Mouse (Mus musculus): ENCODE measurements around the gene Ank3. TPM values are rescaled to one million over a fixed set of nuclear protein-coding genes. Genes with fewer than 3 reads are reported as not detected.

Gene Ank3
- polyA plus RNA-seq, 1 experiment from 2014 or later, result 136 TPM

DNA sequence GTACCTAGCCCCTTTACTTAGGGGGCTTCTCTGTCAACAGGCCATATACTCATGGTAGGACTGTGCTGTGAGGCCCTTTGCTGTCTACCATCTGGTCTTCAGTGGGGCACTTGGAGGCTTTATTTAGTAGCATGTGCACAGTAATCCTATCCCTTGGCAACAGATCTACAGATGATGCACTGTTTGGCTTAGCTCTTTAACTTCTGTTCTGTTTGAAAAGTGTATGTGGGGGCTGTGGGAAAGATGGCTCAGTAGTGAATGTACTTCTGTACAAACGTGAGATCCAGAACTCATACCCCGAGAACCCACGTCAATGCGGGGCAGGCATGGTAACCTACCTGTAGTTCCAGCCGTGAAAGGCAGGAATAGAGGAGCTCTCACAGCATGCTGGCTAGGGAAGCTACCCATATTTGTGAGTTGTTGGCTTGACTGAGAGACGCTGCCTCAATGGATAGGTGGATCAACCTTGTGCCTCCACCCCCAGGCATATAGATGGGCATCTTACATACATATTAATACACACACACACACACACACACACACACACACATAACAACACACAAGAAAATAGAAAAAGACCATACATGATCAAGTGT lies 86.7 kb downstream of the Ank3 start:
- no peaks in the 10 kb centered on the region for H3K4me1 ChIP-seq (replicated peaks; ENCODE audit: control insufficient read depth, insufficient read depth, low read length)
- H3K36me3 ChIP-seq (replicated peaks; ENCODE audit: control insufficient read depth, insufficient read depth), result no peaks in the 10 kb centered on the region
- H3K4me3 ChIP-seq (replicated peaks; ENCODE audit: low read length), result no peak overlapping the region
- ATAC-seq (ENCODE audit: low FRiP score) (no peak), DNase-seq (ENCODE audit: low spot score) (no peak)
- H3K27ac ChIP-seq, result no peak overlapping the region
- no peak overlapping the region for H3K9ac ChIP-seq
- no peaks in the 10 kb centered on the region for H3K9me3 ChIP-seq (ENCODE audit: control insufficient read depth, low read length)
- 93% methylated on average over 6 of the region's 6 CpGs for WGBS
- H3K27me3 ChIP-seq (ENCODE audit: control insufficient read depth, insufficient read depth, low read length), result no peaks in the 10 kb centered on the region
- no peak overlapping the region for H3K4me2 ChIP-seq (replicated peaks)

GRCm38 (mm10) chr10:69490182-69490581 lies 91.6 kb downstream of the Ank3 start:
- 83% methylated on average over 5 of the region's 5 CpGs for WGBS
- Histone ChIP-seq H3K9me3 (ENCODE audit: control insufficient read depth, low read length) (no peaks in the 10 kb centered on the region), H3K27me3 (ENCODE audit: control insufficient read depth, insufficient read depth, low read length) (no peaks in the 10 kb centered on the region), H3K27ac (no peak overlapping the region), H3K9ac (no peak overlapping the region), H3K4me1 (replicated peaks; ENCODE audit: control insufficient read depth, insufficient read depth, low read length) (no peaks in the 10 kb centered on the region), H3K36me3 (replicated peaks; ENCODE audit: control insufficient read depth, insufficient read depth) (no peaks in the 10 kb centered on the region), H3K4me2 (replicated peaks) (no peak overlapping the region), H3K4me3 (replicated peaks; ENCODE audit: low read length) (no peak overlapping the region)
- ATAC-seq (ENCODE audit: low FRiP score) (no peak), DNase-seq (ENCODE audit: low spot score) (no peak)

- ATAC-seq (ENCODE audit: low FRiP score), result no peak
- Histone ChIP-seq H3K4me2 (replicated peaks) (no peak overlapping the region), H3K27me3 (ENCODE audit: control insufficient read depth, insufficient read depth, low read length) (no peaks in the 10 kb centered on the region), H3K36me3 (replicated peaks; ENCODE audit: control insufficient read depth, insufficient read depth) (no peaks in the 10 kb centered on the region), H3K4me3 (replicated peaks; ENCODE audit: low read length) (no peak overlapping the region), H3K27ac (no peak overlapping the region), H3K9me3 (ENCODE audit: control insufficient read depth, low read length) (no peaks in the 10 kb centered on the region), H3K4me1 (replicated peaks; ENCODE audit: control insufficient read depth, insufficient read depth, low read length) (no peaks in the 10 kb centered on the region), H3K9ac (no peak overlapping the region)
- no peak for DNase-seq (ENCODE audit: low spot score)
- WGBS, result 49% methylated on average over 5 of the region's 5 CpGs
These were observed 93.4 kb downstream of the Ank3 start for GRCm38 (mm10) chr10:69491975-69492374.

GRCm38 (mm10) chr10:69497382-69497781 lies 98.8 kb downstream of the Ank3 start:
- WGBS, result 71% methylated on average over 17 of the region's 17 CpGs
- ATAC-seq (ENCODE audit: low FRiP score) (no peak), DNase-seq (ENCODE audit: low spot score) (no peak)
- H3K27ac ChIP-seq, result no peak overlapping the region
- H3K9ac ChIP-seq, result no peak overlapping the region
- no peaks in the 10 kb centered on the region for H3K36me3 ChIP-seq (replicated peaks; ENCODE audit: control insufficient read depth, insufficient read depth)
- H3K27me3 ChIP-seq (ENCODE audit: control insufficient read depth, insufficient read depth, low read length), result no peaks in the 10 kb centered on the region
- H3K4me3 ChIP-seq (replicated peaks; ENCODE audit: low read length), result no peak overlapping the region
- H3K4me2 ChIP-seq (replicated peaks), result no peak overlapping the region
- no peaks in the 10 kb centered on the region for H3K9me3 ChIP-seq (ENCODE audit: control insufficient read depth, low read length)
- peaks cover 16% of the 10 kb centered on the region for H3K4me1 ChIP-seq (replicated peaks; ENCODE audit: control insufficient read depth, insufficient read depth, low read length)

- Histone ChIP-seq H3K27ac (peak overlapping the region; percentile 75), H3K4me2 (replicated peaks) (peak overlapping the region; percentile 6; the same call in 1 of the 2 replicates), H3K4me3 (replicated peaks; ENCODE audit: low read length) (no peak overlapping the region), H3K9me3 (ENCODE audit: control insufficient read depth, low read length) (no peaks in the 10 kb centered on the region), H3K27me3 (ENCODE audit: control insufficient read depth, insufficient read depth, low read length) (no peaks in the 10 kb centered on the region), H3K36me3 (replicated peaks; ENCODE audit: control insufficient read depth, insufficient read depth) (no peaks in the 10 kb centered on the region), H3K9ac (no peak overlapping the region), H3K4me1 (replicated peaks; ENCODE audit: control insufficient read depth, insufficient read depth, low read length) (peaks cover 16% of the 10 kb centered on the region)
- DNase-seq (ENCODE audit: low spot score) (peak; percentile 84), ATAC-seq (ENCODE audit: low FRiP score) (peak; percentile 65; the same call in 1 of the 2 replicates)
- 38% methylated on average over 11 of the region's 11 CpGs for WGBS
These were observed 101.7 kb downstream of the Ank3 start for GRCm38 (mm10) chr10:69500171-69500860.

- H3K9ac ChIP-seq, result no peak overlapping the region
- WGBS, result 87% methylated on average over 4 of the region's 4 CpGs
- no peak overlapping the region for H3K4me2 ChIP-seq (replicated peaks)
- H3K4me1 ChIP-seq (replicated peaks; ENCODE audit: control insufficient read depth, insufficient read depth, low read length), result peaks cover 16% of the 10 kb centered on the region
- H3K4me3 ChIP-seq (replicated peaks; ENCODE audit: low read length), result no peak overlapping the region
- DNase-seq (ENCODE audit: low spot score) (no peak), ATAC-seq (ENCODE audit: low FRiP score) (no peak)
- H3K27me3 ChIP-seq (ENCODE audit: control insufficient read depth, insufficient read depth, low read length), result no peaks in the 10 kb centered on the region
- H3K36me3 ChIP-seq (replicated peaks; ENCODE audit: control insufficient read depth, insufficient read depth), result no peaks in the 10 kb centered on the region
- H3K27ac ChIP-seq, result no peak overlapping the region
- no peaks in the 10 kb centered on the region for H3K9me3 ChIP-seq (ENCODE audit: control insufficient read depth, low read length)
These were observed 105.2 kb downstream of the Ank3 start for GRCm38 (mm10) chr10:69503791-69504190.

DNA sequence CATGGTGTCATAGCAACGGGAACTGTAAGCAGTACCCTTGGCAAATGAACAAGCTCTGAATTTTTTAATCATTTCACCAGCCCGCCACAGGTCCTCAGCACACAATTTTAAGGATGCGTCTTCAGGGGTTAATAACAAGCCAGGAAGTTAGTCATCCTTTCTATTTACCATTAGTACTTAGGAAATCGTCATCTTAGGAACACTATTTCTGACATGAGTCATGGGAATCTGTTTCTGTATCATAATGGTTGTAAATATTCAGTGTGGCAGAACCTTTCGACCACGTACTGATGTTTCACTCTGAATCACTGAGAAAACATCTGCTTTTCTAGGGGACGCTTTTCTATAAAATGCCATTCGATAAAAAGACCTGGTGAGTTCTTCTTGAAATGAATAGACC lies 109.1 kb downstream of the Ank3 start:
- no peaks in the 10 kb centered on the region for H3K4me1 ChIP-seq (replicated peaks; ENCODE audit: control insufficient read depth, insufficient read depth, low read length)
- H3K4me2 ChIP-seq (replicated peaks), result no peak overlapping the region
- WGBS, result 92% methylated on average over 8 of the region's 8 CpGs
- H3K9me3 ChIP-seq (ENCODE audit: control insufficient read depth, low read length), result no peaks in the 10 kb centered on the region
- DNase-seq (ENCODE audit: low spot score), result no peak
- H3K4me3 ChIP-seq (replicated peaks; ENCODE audit: low read length), result no peak overlapping the region
- H3K36me3 ChIP-seq (replicated peaks; ENCODE audit: control insufficient read depth, insufficient read depth), result no peaks in the 10 kb centered on the region
- no peak for ATAC-seq (ENCODE audit: low FRiP score)
- no peak overlapping the region for H3K9ac ChIP-seq
- no peak overlapping the region for H3K27ac ChIP-seq
- no peaks in the 10 kb centered on the region for H3K27me3 ChIP-seq (ENCODE audit: control insufficient read depth, insufficient read depth, low read length)

- no peak for ATAC-seq (ENCODE audit: low FRiP score)
These were observed 111.8 kb downstream of the Ank3 start for GRCm38 (mm10) chr10:69510392-69510791.

DNA sequence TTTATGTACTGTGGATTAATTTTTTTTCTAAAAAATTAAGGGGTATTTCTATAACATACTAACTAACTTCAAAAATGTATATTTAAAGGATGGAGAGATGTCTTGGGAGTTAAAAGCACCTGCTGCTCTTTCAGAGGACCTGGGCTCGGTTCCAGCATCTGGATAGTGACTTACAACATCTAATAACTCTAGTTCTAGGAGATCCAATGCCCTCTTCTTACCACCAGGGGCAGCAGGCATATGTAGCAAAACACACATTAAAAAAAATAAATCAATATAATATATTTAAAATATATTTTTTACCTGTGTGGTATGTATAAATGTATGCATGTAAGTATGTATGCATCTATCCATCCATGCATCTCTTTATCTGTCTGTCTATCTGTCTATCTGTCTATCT lies 112.7 kb downstream of the Ank3 start:
- DNase-seq (ENCODE audit: low spot score) (no peak), ATAC-seq (ENCODE audit: low FRiP score) (no peak)
- H3K9me3 ChIP-seq (ENCODE audit: control insufficient read depth, low read length), result no peaks in the 10 kb centered on the region
- H3K4me3 ChIP-seq (replicated peaks; ENCODE audit: low read length), result no peak overlapping the region
- no peaks in the 10 kb centered on the region for H3K4me1 ChIP-seq (replicated peaks; ENCODE audit: control insufficient read depth, insufficient read depth, low read length)
- no peak overlapping the region for H3K27ac ChIP-seq
- H3K36me3 ChIP-seq (replicated peaks; ENCODE audit: control insufficient read depth, insufficient read depth), result no peaks in the 10 kb centered on the region
- 72% methylated on average over 1 of the region's 1 CpGs for WGBS
- no peak overlapping the region for H3K4me2 ChIP-seq (replicated peaks)
- H3K27me3 ChIP-seq (ENCODE audit: control insufficient read depth, insufficient read depth, low read length), result no peaks in the 10 kb centered on the region
- H3K9ac ChIP-seq, result no peak overlapping the region

More at GRCm38 (mm10) chr10:69510392-69510791, 111.8 kb downstream of the Ank3 start:
- no peaks in the 10 kb centered on the region for H3K36me3 ChIP-seq (replicated peaks; ENCODE audit: control insufficient read depth, insufficient read depth)
- no peak overlapping the region for H3K27ac ChIP-seq
- WGBS, result 84% methylated on average over 8 of the region's 8 CpGs
- H3K4me3 ChIP-seq (replicated peaks; ENCODE audit: low read length), result no peak overlapping the region
- no peaks in the 10 kb centered on the region for H3K4me1 ChIP-seq (replicated peaks; ENCODE audit: control insufficient read depth, insufficient read depth, low read length)
- no peak overlapping the region for H3K9ac ChIP-seq
- no peaks in the 10 kb centered on the region for H3K27me3 ChIP-seq (ENCODE audit: control insufficient read depth, insufficient read depth, low read length)
- H3K9me3 ChIP-seq (ENCODE audit: control insufficient read depth, low read length), result no peaks in the 10 kb centered on the region
- no peak for DNase-seq (ENCODE audit: low spot score)
- H3K4me2 ChIP-seq (replicated peaks), result no peak overlapping the region
